Mouse (Mus musculus): Measurements from ENCODE around the gene Kif2a. TPM values are rescaled to one million over a fixed set of nuclear protein-coding genes. Genes with fewer than 3 reads are reported as not detected.
A peak's percentile ranks its signal among the peaks of the same experiment; 100 is the strongest.

The Kif2a gene
- polyA plus RNA-seq, 1 experiment from 2014 or later: 25.4 TPM

- no peaks in the 10 kb centered on the region for H3K27me3 ChIP-seq (ENCODE audit: control insufficient read depth, insufficient read depth, low read length)
- no peaks in the 10 kb centered on the region for H3K36me3 ChIP-seq (ENCODE audit: control insufficient read depth, insufficient read depth, low read length)
- ATAC-seq (ENCODE audit: insufficient number of reproducible peaks, low FRiP score, low TSS enrichment, low read depth): no peak
- H3K4me3 ChIP-seq (ENCODE audit: low read depth, low read length): no peak overlapping the region
- no peaks in the 10 kb centered on the region for H3K4me1 ChIP-seq (ENCODE audit: control insufficient read depth, insufficient read depth, low read length)
- 50% methylated on average over 1 of the region's 1 CpGs for WGBS
- no peak overlapping the region for H3K4me2 ChIP-seq (ENCODE audit: low read depth, severe bottlenecking)
- no peak overlapping the region for H3K9ac ChIP-seq (ENCODE audit: low read length)
- no peaks in the 10 kb centered on the region for H3K9me3 ChIP-seq (ENCODE audit: control insufficient read depth, low read length)
- no peak for DNase-seq (ENCODE audit: low spot score)
- H3K27ac ChIP-seq (replicated peaks; ENCODE audit: low read depth, low read length): no peak overlapping the region
Measured at GRCm38 (mm10) chr13:107034028-107034920, 12.3 kb upstream of the Kif2a start.

DNA sequence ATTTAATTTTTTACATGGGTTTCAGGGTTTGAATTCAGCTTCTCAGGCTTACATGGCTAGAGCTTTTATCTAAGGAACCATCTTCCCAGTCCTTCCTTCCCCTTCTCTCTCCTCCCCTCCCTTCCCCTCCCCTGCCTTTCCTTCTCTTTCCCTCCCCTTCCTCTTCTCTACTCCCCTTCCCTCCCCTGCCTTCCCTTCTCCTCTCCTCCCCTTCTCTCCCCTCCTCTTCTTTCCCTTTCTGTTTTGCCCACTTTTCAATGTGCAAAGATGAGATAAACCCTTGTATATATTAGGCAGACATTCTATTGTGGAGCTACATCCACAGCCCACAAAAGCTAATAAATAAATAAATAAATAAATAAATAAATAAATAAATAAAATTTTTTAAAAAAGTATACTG, 9.3 kb upstream of the Kif2a start:
- H3K4me2 ChIP-seq (ENCODE audit: low read depth, severe bottlenecking): no peak overlapping the region
- no peak overlapping the region for H3K4me3 ChIP-seq (ENCODE audit: low read depth, low read length)
- H3K36me3 ChIP-seq (ENCODE audit: control insufficient read depth, insufficient read depth, low read length): no peaks in the 10 kb centered on the region
- ATAC-seq (ENCODE audit: insufficient number of reproducible peaks, low FRiP score, low TSS enrichment, low read depth) (no peak), DNase-seq (ENCODE audit: low spot score) (no peak)
- no peaks in the 10 kb centered on the region for H3K27me3 ChIP-seq (ENCODE audit: control insufficient read depth, insufficient read depth, low read length)
- H3K27ac ChIP-seq (replicated peaks; ENCODE audit: low read depth, low read length): no peak overlapping the region
- no peak overlapping the region for H3K9ac ChIP-seq (ENCODE audit: low read length)
- H3K9me3 ChIP-seq (ENCODE audit: control insufficient read depth, low read length): no peaks in the 10 kb centered on the region
- H3K4me1 ChIP-seq (ENCODE audit: control insufficient read depth, insufficient read depth, low read length): no peaks in the 10 kb centered on the region

- H3K9ac ChIP-seq (ENCODE audit: low read length): no peak overlapping the region
- H3K27ac ChIP-seq (replicated peaks; ENCODE audit: low read depth, low read length): no peak overlapping the region
- 0 out of 2 replicates have a peak, but pooled peaks cover 3% of the 10 kb centered on the region for H3K4me1 ChIP-seq (ENCODE audit: control insufficient read depth, insufficient read depth, low read length)
- no peak overlapping the region for H3K4me2 ChIP-seq (ENCODE audit: low read depth, severe bottlenecking)
- no peak overlapping the region for H3K4me3 ChIP-seq (ENCODE audit: low read depth, low read length)
- no peaks in the 10 kb centered on the region for H3K27me3 ChIP-seq (ENCODE audit: control insufficient read depth, insufficient read depth, low read length)
- DNase-seq (ENCODE audit: low spot score): no peak
- H3K9me3 ChIP-seq (ENCODE audit: control insufficient read depth, low read length): no peaks in the 10 kb centered on the region
- 90% methylated on average over 4 of the region's 4 CpGs for WGBS
- no peak for ATAC-seq (ENCODE audit: insufficient number of reproducible peaks, low FRiP score, low TSS enrichment, low read depth)
- no peaks in the 10 kb centered on the region for H3K36me3 ChIP-seq (ENCODE audit: control insufficient read depth, insufficient read depth, low read length)
Measured at GRCm38 (mm10) chr13:107027218-107027617, 5.3 kb upstream of the Kif2a start.

DNA sequence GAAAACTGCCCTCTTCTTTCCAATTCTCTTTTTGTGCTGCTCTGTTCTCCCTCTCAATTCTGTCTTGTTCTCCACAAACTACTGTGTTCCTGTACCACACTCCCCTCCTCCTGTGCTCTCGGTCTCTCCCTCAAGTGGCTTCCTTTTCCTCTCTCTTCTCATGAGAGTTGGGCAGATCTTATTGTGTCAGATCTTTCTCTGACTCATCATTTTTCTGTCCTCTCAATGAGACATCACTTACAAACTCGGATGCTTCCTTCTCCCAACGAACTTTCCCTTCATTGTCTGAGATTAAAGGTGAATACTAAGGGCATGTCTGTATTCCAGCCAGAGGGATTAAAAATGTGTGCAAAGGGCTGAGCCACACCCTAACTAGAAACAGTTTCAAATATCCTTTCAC, 3.7 kb upstream of the Kif2a start:
- ATAC-seq (ENCODE audit: insufficient number of reproducible peaks, low FRiP score, low TSS enrichment, low read depth) (no peak), DNase-seq (ENCODE audit: low spot score) (no peak)
- Histone ChIP-seq H3K4me1 (ENCODE audit: control insufficient read depth, insufficient read depth, low read length) (0 out of 2 replicates have a peak, but pooled peaks cover 3% of the 10 kb centered on the region), H3K9me3 (ENCODE audit: control insufficient read depth, low read length) (no peaks in the 10 kb centered on the region), H3K36me3 (ENCODE audit: control insufficient read depth, insufficient read depth, low read length) (no peaks in the 10 kb centered on the region), H3K9ac (ENCODE audit: low read length) (no peak overlapping the region), H3K4me2 (ENCODE audit: low read depth, severe bottlenecking) (no peak overlapping the region), H3K4me3 (ENCODE audit: low read depth, low read length) (no peak overlapping the region), H3K27ac (replicated peaks; ENCODE audit: low read depth, low read length) (no peak overlapping the region), H3K27me3 (ENCODE audit: control insufficient read depth, insufficient read depth, low read length) (no peaks in the 10 kb centered on the region)
- 87% methylated on average over 3 of the region's 3 CpGs for WGBS

- ATAC-seq (ENCODE audit: insufficient number of reproducible peaks, low FRiP score, low TSS enrichment, low read depth): peak; percentile 94
- peak overlapping the region; percentile 89 for H3K4me3 ChIP-seq (ENCODE audit: low read depth, low read length)
- H3K27me3 ChIP-seq (ENCODE audit: control insufficient read depth, insufficient read depth, low read length): no peaks in the 10 kb centered on the region
- peak overlapping the region; percentile 31 for H3K4me2 ChIP-seq (ENCODE audit: low read depth, severe bottlenecking)
- peak overlapping the region; percentile 93 for H3K27ac ChIP-seq (replicated peaks; ENCODE audit: low read depth, low read length)
- H3K36me3 ChIP-seq (ENCODE audit: control insufficient read depth, insufficient read depth, low read length): no peaks in the 10 kb centered on the region
- 0 out of 2 replicates have a peak, but pooled peaks cover 3% of the 10 kb centered on the region for H3K4me1 ChIP-seq (ENCODE audit: control insufficient read depth, insufficient read depth, low read length)
- DNase-seq (ENCODE audit: low spot score): peak; percentile 80
- WGBS: under 1% methylated on average over 56 of the region's 97 CpGs
- no peaks in the 10 kb centered on the region for H3K9me3 ChIP-seq (ENCODE audit: control insufficient read depth, low read length)
- peak overlapping the region; percentile 96 for H3K9ac ChIP-seq (ENCODE audit: low read length)
Measured at GRCm38 (mm10) chr13:107022266-107023171, 593 bp upstream of the Kif2a start.

DNA sequence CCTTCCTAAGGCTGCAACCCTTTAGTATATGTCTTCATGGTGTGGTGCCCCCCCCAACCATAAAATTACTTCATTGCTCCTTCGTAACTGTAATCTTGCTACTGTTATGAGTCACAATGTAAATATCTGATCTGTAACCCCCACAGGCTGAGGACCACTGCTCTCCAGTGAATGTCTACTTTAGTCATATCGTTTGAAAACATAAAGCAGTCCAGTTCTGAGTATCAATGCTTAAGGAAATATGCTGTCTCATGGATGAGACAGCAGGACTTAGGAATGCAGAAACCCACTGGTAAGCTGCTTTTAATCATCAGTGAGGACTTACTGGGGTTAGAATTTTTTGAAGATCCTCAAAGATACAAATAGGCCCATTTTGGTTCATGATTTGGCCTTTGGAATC, 2.5 kb downstream of the Kif2a start:
- Histone ChIP-seq H3K9me3 (ENCODE audit: control insufficient read depth, low read length) (no peaks in the 10 kb centered on the region), H3K4me2 (ENCODE audit: low read depth, severe bottlenecking) (no peak overlapping the region), H3K27ac (replicated peaks; ENCODE audit: low read depth, low read length) (no peak overlapping the region), H3K36me3 (ENCODE audit: control insufficient read depth, insufficient read depth, low read length) (no peaks in the 10 kb centered on the region), H3K4me1 (ENCODE audit: control insufficient read depth, insufficient read depth, low read length) (0 out of 2 replicates have a peak, but pooled peaks cover 3% of the 10 kb centered on the region), H3K27me3 (ENCODE audit: control insufficient read depth, insufficient read depth, low read length) (no peaks in the 10 kb centered on the region), H3K4me3 (ENCODE audit: low read depth, low read length) (no peak overlapping the region), H3K9ac (ENCODE audit: low read length) (no peak overlapping the region)
- DNase-seq (ENCODE audit: low spot score) (no peak), ATAC-seq (ENCODE audit: insufficient number of reproducible peaks, low FRiP score, low TSS enrichment, low read depth) (no peak)
- WGBS: 92% methylated on average over 2 of the region's 2 CpGs

DNA sequence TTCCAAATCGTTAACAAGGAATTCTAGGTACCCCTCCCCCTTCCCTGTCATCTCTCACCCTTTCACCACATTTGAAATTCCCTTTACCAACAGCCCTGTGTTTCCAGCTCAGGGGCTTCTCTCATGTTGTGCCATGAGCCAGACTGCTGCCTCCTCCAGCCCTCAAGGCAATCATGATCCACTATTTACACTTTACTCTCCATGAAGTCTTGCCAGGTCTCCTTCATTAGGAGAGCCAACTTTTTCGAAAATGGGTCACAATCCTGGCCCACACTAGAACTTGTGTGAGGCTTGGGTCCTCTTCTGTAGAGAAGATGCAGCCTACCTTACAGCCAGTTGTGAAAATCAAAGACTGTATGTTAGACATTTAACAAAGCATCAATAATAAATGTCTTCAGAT, 8.0 kb downstream of the Kif2a start:
- no peak overlapping the region for H3K4me3 ChIP-seq (ENCODE audit: low read depth, low read length)
- H3K27me3 ChIP-seq (ENCODE audit: control insufficient read depth, insufficient read depth, low read length): no peaks in the 10 kb centered on the region
- WGBS: 73% methylated on average over 2 of the region's 2 CpGs

GRCm38 (mm10) chr13:107011618-107012017, 10.3 kb downstream of the Kif2a start:
- no peak for DNase-seq (ENCODE audit: low spot score)
- H3K27ac ChIP-seq (replicated peaks; ENCODE audit: low read depth, low read length): no peak overlapping the region
- H3K4me2 ChIP-seq (ENCODE audit: low read depth, severe bottlenecking): no peak overlapping the region
- H3K36me3 ChIP-seq (ENCODE audit: control insufficient read depth, insufficient read depth, low read length): no peaks in the 10 kb centered on the region
- H3K4me3 ChIP-seq (ENCODE audit: low read depth, low read length): no peak overlapping the region
- no peaks in the 10 kb centered on the region for H3K27me3 ChIP-seq (ENCODE audit: control insufficient read depth, insufficient read depth, low read length)
- no peak overlapping the region for H3K9ac ChIP-seq (ENCODE audit: low read length)
- ATAC-seq (ENCODE audit: insufficient number of reproducible peaks, low FRiP score, low TSS enrichment, low read depth): no peak
- H3K9me3 ChIP-seq (ENCODE audit: control insufficient read depth, low read length): no peaks in the 10 kb centered on the region
- H3K4me1 ChIP-seq (ENCODE audit: control insufficient read depth, insufficient read depth, low read length): no peaks in the 10 kb centered on the region
- 89% methylated on average over 2 of the region's 2 CpGs for WGBS

More for the DNA sequence above, 8.0 kb downstream of the Kif2a start:
- Histone ChIP-seq H3K27ac (replicated peaks; ENCODE audit: low read depth, low read length) (no peak overlapping the region), H3K4me1 (ENCODE audit: control insufficient read depth, insufficient read depth, low read length) (no peaks in the 10 kb centered on the region), H3K9ac (ENCODE audit: low read length) (no peak overlapping the region), H3K4me2 (ENCODE audit: low read depth, severe bottlenecking) (no peak overlapping the region), H3K9me3 (ENCODE audit: control insufficient read depth, low read length) (no peaks in the 10 kb centered on the region), H3K36me3 (ENCODE audit: control insufficient read depth, insufficient read depth, low read length) (no peaks in the 10 kb centered on the region)
- no peak for ATAC-seq (ENCODE audit: insufficient number of reproducible peaks, low FRiP score, low TSS enrichment, low read depth)
- DNase-seq (ENCODE audit: low spot score): no peak

Data from limb, embryonic 11.5 days (tissue).